Mouse (Mus musculus) MEL (cell line): Measurements from ENCODE around the gene Tagap. TPM values are rescaled to one million over a fixed set of nuclear protein-coding genes. Genes with fewer than 3 reads are reported as not detected.
"Not testable (repeated sequence)": the region's sequence is repeated elsewhere in the genome, so short reads cannot be mapped to it uniquely, and the experiment has no call there.

Experiments used
- DNase-seq: peaks from one replicate; pipeline ENCODE4 v3.0.0; 2011; ENCODE audit warnings: low read depth, low spot score
- H3K27ac ChIP-seq: 2 replicates; pipeline ENCODE4 v1.5.1; 2012; ENCODE audit warnings: low read depth, mild to moderate bottlenecking, control low read depth, low read length, moderate library complexity; ENCODE audit not compliant: control insufficient read depth
- H3K27me3 ChIP-seq, 2 experiments: fragments of 150-350 bp in 1 of 2; sonication (generic) in 1 of 2; 2 replicates each; pipeline ENCODE4 v1.6.1; 2012; ENCODE audit warnings: low read length in 2 of 2, mild to moderate bottlenecking in 2 of 2, improper control_type of control experiment in 1 of 2, moderate library complexity in 1 of 2; ENCODE audit not compliant: insufficient read depth in 2 of 2, control insufficient read depth in 1 of 2
- H3K36me3 ChIP-seq, 2 experiments: 2 replicates each; pipeline ENCODE4 v1.6.1; 2012 to 2014; ENCODE audit warnings: low read length in 2 of 2, improper control_type of control experiment in 1 of 2, inconsistent platforms in 1 of 2, mild to moderate bottlenecking in 1 of 2; ENCODE audit not compliant: insufficient read depth in 2 of 2, control insufficient read depth in 1 of 2
- H3K4me1 ChIP-seq, 2 experiments: fragments of 150-350 bp in 1 of 2; sonication (generic) in 1 of 2; 2 replicates each; pipeline ENCODE4 v1.6.1; 2012; ENCODE audit warnings: low read length in 2 of 2, improper control_type of control experiment in 1 of 2, mild to moderate bottlenecking in 1 of 2; ENCODE audit not compliant: insufficient read depth in 2 of 2, control insufficient read depth in 1 of 2
- H3K4me3 ChIP-seq, 2 experiments: fragments of 150-350 bp in 1 of 2; sonication (generic) in 1 of 2; 2 replicates each; pipeline ENCODE4 v1.5.1; 2012; ENCODE audit warnings: low read depth in 2 of 2, low read length in 2 of 2, mild to moderate bottlenecking in 2 of 2, moderate library complexity in 2 of 2, control low read depth in 1 of 2, improper control_type of control experiment in 1 of 2; ENCODE audit not compliant: control insufficient read depth in 1 of 2, insufficient read depth in 1 of 2
- H3K79me2 ChIP-seq: 2 replicates; pipeline ENCODE4 v1.6.1; 2012; ENCODE audit warnings: mild to moderate bottlenecking, low read length, moderate library complexity; ENCODE audit not compliant: control insufficient read depth, poor library complexity, insufficient read depth
- H3K9ac ChIP-seq: 2 replicates; pipeline ENCODE4 v1.6.1; 2012; ENCODE audit warnings: low read depth, mild to moderate bottlenecking, control low read depth, low read length, moderate library complexity; ENCODE audit not compliant: control insufficient read depth, poor library complexity, severe bottlenecking
- H3K9me3 ChIP-seq: fragments of 150-350 bp; sonication (generic); replicated peaks from 2 replicates; pipeline ENCODE4 v1.6.1; 2012; ENCODE audit warnings: mild to moderate bottlenecking, low read length, improper control_type of control experiment, moderate library complexity; ENCODE audit not compliant: insufficient read depth
- CTCF ChIP-seq, 3 experiments: IDR thresholded peaks in 2 of 3; conservative IDR thresholded peaks in 1 of 3; 2 replicates each; pipeline ENCODE4 v1.5.1; 2011 to 2012; ENCODE audit warnings: low read length in 3 of 3, low read depth in 2 of 3, mild to moderate bottlenecking in 2 of 3, improper control_type of control experiment in 1 of 3, inconsistent platforms in 1 of 3, mixed read lengths in 1 of 3, moderate library complexity in 1 of 3; ENCODE audit not compliant: control insufficient read depth in 1 of 3, insufficient read depth in 1 of 3, poor library complexity in 1 of 3, severe bottlenecking in 1 of 3
- RAD21 ChIP-seq: IDR thresholded peaks from 2 replicates; pipeline ENCODE4 v1.6.1; 2011; ENCODE audit warnings: mild to moderate bottlenecking, low read depth, low read length, improper control_type of control experiment
- SMC3 ChIP-seq: IDR thresholded peaks from 2 replicates; pipeline ENCODE4 v1.6.1; 2011; ENCODE audit warnings: low read depth, low read length, improper control_type of control experiment
- TAL1 ChIP-seq: IDR thresholded peaks from 2 replicates; pipeline ENCODE4 v1.6.1; 2012; ENCODE audit warnings: mild to moderate bottlenecking, inconsistent platforms, low read length, moderate library complexity, mixed read lengths
- polyA plus RNA-seq, 2 experiments: library from polyadenylated mRNA; stranded (reverse) in 1 of 2; unstranded in 1 of 2; fragments of >175 nt in 1 of 2; fragments of >200 nt in 1 of 2; gene quantifications; 2 replicates each; pipeline versions ENCODE4 v1.2.1 to v1.2.4; 2012; ENCODE audit warnings: low replicate concordance in 2 of 2, low read depth in 1 of 2; ENCODE audit not compliant: insufficient read length in 2 of 2, insufficient read depth in 1 of 2, missing spikeins in 1 of 2
- total RNA-seq: library from RNA; depleted of rRNA; stranded (reverse); fragments of 300-350 nt; gene quantifications from 2 replicates; pipeline ENCODE4 v1.2.3, GENCODE M21; 2012; rRNA removed

The Tagap gene
- total and polyA plus RNA-seq, 3 experiments, result 4.3 to 4.5 TPM; not detected in 1

DNA sequence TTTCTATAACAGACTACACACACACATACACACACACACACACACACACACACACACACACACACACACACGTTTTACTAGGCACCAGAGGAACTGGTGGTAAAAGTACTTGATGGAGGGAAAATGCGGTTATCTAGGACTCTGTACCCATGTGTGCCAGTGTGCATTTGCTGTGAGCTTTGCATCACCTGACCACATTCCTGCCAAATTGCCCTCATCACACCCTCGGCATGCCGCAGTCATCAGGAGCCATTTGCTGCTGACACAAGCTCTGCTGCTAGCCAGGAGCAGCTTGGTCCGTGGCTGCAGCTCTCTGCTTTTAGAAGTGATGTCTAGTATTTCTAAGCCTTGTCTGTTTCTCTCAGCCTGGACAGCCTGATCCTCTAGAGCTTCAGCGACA, 44.0 kb downstream of the Tagap start:
- H3K9me3 ChIP-seq, H3K79me2 ChIP-seq, H3K4me1 ChIP-seq, H3K4me3 ChIP-seq, H3K9ac ChIP-seq, H3K27me3 ChIP-seq, DNase-seq, H3K27ac ChIP-seq, H3K36me3 ChIP-seq: not testable (repeated sequence)

DNA sequence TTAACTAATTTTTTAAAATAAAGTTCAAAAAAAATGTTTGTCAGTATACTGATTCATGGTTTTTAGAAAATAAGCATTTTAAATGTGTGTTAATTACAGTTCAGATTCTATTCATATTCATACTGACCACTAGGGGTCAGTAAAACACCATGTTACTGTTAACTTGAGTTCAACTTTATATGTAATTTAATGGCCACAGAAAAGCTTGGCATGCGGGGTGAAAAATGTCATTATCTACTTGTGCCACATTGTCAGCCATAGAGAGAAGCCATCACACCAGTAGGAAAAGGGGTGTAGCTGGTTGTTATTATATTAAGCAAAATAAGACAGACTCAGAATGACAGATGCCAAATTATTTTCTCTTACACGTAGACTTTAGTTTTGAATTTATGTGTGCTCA, 57.7 kb downstream of the Tagap start:
- H3K4me1 ChIP-seq, H3K9me3 ChIP-seq, H3K36me3 ChIP-seq, H3K4me3 ChIP-seq, H3K79me2 ChIP-seq, H3K27ac ChIP-seq, H3K9ac ChIP-seq, DNase-seq, H3K27me3 ChIP-seq: not testable (repeated sequence)
- TF ChIP-seq SMC3 (peak; percentile 0), CTCF (IDR thresholded peaks at IDR 0.05 in 2 of 3, conservative IDR thresholded peaks at IDR 0.05 in 1 of 3; ENCODE audit: control insufficient read depth in 1 of 3, insufficient read depth in 1 of 3, low read depth in 2 of 3, low read length in 3 of 3, poor library complexity in 1 of 3, severe bottlenecking in 1 of 3) (peak in 1 of 3 experiments; percentile 4; a peak in 1 of 6 replicates), TAL1 (0 out of 2 replicates have a peak, but pooled peaks have one; percentile 6), RAD21 (peak; percentile 33)

Other genes starting within 250 kb of the Tagap start
- gene Fndc1, start 98.7 kb upstream of the Tagap start, total RNA-seq, result 0.04 TPM in 1 of 2 replicates, not detected in the other
- gene Fndc1, start 98.7 kb upstream of the Tagap start, polyA plus RNA-seq, result not detected
- gene Rsph3a, start 19.6 kb downstream of the Tagap start, total RNA-seq, result 18.7 and 25.5 TPM in 2 replicates
- gene Rsph3a, start 19.6 kb downstream of the Tagap start, polyA plus RNA-seq, result 10 to 100 TPM in 1 of 2 experiments, not detected in 1; 37.4 TPM
- gene Gm49673, start 221.8 kb downstream of the Tagap start, total RNA-seq, result not detected in 2 replicates
- not detected for gene Gm49673, start 221.8 kb downstream of the Tagap start, polyA plus RNA-seq
- 44.5 and 49.3 TPM in 2 replicates for gene Rnaset2a, start 222.1 kb downstream of the Tagap start, total RNA-seq
- gene Rnaset2a, start 222.1 kb downstream of the Tagap start, polyA plus RNA-seq, result 10 to 100 TPM in 1 of 2 experiments, not detected in 1; 11.6 TPM
- 37.6 and 43.5 TPM in 2 replicates for gene Fgfr1op, start 239.5 kb downstream of the Tagap start, total RNA-seq
- 10 to 100 TPM in 1 of 2 experiments, not detected in 1; 44.5 TPM for gene Fgfr1op, start 239.5 kb downstream of the Tagap start, polyA plus RNA-seq